Mouse (Mus musculus): ENCODE results near the gene Wrb.

DNA sequence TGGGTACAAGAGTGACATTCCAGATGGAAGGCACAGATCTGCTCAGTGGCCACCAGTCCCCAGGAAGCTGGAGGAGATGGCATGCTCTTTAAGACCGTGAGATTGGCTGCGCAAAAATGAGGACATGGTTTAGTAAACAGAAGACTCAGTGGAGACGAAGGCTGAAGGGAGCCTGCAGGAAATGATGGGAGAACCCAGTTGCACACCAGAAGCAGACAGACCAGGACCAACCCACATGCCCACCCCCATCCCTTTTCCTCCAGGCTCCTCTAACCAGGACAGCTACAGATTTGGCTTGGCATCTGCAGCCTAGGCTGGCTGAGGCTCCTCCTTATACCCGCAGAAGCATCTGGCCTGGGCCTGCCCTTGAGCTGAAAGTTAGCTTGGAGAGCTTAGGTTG is 16.1 kb downstream of the Wrb start:
- no peak for TF ChIP-seq TAL1 (IDR thresholded peaks at IDR 0.05; ENCODE audit: low read length)
- no peak for TF ChIP-seq GATA1 (IDR thresholded peaks at IDR 0.05; ENCODE audit: low read length)

Data from erythroblast, embryonic 14.5 days (primary cell).